Mouse (Mus musculus): ENCODE results near the gene Gulp1. TPM values are rescaled to one million over a fixed set of nuclear protein-coding genes. Genes with fewer than 3 reads are reported as not detected.

Gene Gulp1
- polyA plus RNA-seq, 1 experiment from 2014 or later, result 11.4 TPM

DNA sequence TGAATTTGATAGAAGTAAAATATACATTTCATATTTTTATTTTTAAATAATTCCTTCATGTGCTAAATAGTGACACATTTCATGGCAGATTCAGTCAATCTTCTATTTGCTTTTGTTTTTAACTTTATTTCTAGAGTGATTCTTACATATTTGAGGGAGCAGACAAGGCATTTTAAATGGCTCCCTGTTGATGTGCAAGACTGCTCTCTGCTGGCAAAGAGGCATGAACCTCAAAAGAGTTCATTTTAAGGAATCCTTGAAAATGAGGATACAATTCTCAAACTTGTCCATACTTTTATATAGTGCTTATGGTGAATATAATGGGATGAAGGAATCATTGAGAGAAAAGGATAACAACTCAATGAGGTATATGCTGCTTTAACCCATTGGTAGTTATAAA is 189.9 kb downstream of the Gulp1 start:
- H3K36me3 ChIP-seq, result no peaks in the 10 kb centered on the region
- H3K9me3 ChIP-seq (replicated peaks), result no peaks in the 10 kb centered on the region
- no peak for ATAC-seq (replicated peaks; ENCODE audit: insufficient number of reproducible peaks, insufficient read depth, low FRiP score, low read depth)
- H3K4me2 ChIP-seq, result no peak overlapping the region
- H3K9ac ChIP-seq, result no peak overlapping the region
- H3K4me3 ChIP-seq, result no peak overlapping the region
- no peaks in the 10 kb centered on the region for H3K27me3 ChIP-seq
- H3K4me1 ChIP-seq (replicated peaks), result no peaks in the 10 kb centered on the region
- no peak overlapping the region for H3K27ac ChIP-seq

DNA sequence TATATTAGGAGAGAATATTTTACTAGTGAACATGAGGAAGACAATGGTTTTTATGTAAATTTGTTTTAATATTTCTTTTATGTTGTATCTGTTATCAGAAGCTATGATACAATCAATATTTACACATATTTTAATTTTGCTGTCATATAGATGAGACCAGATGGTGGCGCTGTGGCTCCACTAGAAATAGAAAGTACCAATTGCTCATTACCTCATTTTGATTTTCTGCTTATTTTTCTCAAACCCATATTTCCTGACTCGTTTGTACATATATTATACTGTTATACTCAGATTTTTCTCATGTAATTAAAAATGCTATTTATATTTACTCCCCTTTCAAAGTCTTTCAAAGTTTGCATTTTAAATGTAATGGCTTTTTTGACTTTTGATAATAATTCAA is 194.4 kb downstream of the Gulp1 start:
- H3K4me2 ChIP-seq, result no peak overlapping the region
- H3K27ac ChIP-seq, result no peak overlapping the region
- no peak for ATAC-seq (replicated peaks; ENCODE audit: insufficient number of reproducible peaks, insufficient read depth, low FRiP score, low read depth)
- H3K4me1 ChIP-seq (replicated peaks), result no peaks in the 10 kb centered on the region
- H3K9me3 ChIP-seq (replicated peaks), result no peaks in the 10 kb centered on the region
- WGBS, result 6% methylated on average over 2 of the region's 2 CpGs
- no peaks in the 10 kb centered on the region for H3K27me3 ChIP-seq
- H3K36me3 ChIP-seq, result no peaks in the 10 kb centered on the region
- no peak overlapping the region for H3K9ac ChIP-seq
- no peak overlapping the region for H3K4me3 ChIP-seq

DNA sequence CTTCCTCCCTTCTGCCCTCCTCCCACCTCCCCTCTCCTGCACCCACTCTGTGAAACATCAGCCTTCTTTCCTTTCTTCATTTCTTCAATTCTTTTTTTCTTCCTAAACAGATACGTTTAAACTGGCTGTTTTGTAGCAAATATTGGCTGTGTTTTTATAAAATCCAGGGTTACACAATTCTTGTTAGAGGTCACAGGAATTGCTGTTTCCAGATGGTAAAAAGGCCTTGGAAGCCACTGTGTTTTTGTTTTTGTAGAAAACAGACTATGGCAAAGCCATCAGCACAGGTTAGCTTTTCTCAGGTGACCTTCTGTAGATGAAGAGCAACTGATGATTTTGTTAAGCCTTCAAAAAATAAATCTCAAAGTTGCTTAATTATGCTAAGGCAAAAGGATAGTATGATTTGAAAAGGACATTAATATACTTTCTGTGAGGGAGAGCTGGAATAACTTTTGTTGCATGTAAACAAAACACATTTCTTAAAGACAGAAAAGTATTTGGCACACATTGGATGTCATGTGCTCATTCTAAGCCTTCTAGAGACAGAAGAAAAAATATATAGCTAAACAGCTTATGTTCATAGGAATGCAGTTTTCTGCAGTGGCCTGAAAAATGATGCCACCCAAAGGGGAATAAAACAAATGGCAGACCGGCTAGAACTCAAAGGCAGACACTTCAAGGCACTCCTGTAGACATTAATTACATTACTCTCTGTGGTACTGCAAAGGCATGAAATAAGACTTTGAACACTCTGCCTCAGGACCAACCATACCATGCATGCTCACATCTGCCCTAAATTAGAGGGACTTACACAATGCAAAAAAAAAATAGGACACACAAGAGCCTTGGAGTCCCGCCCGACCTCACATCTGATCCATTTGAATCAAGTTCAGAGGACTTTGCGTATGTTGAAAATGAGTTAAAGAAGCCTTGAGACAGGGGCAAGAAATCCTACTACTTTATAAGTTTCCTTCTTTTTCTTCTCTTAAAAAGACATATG is 199.7 kb downstream of the Gulp1 start:
- H3K36me3 ChIP-seq, result no peaks in the 10 kb centered on the region
- 73% methylated on average over 5 of the region's 5 CpGs for WGBS
- no peak overlapping the region for H3K9ac ChIP-seq
- no peak overlapping the region; the same call in 1 of the 2 replicates for H3K27ac ChIP-seq
- no peaks in the 10 kb centered on the region for H3K27me3 ChIP-seq
- H3K9me3 ChIP-seq (replicated peaks), result no peaks in the 10 kb centered on the region
- no peaks in the 10 kb centered on the region for H3K4me1 ChIP-seq (replicated peaks)
- no peak overlapping the region for H3K4me3 ChIP-seq
- H3K4me2 ChIP-seq, result no peak overlapping the region
- no peak for ATAC-seq (replicated peaks; ENCODE audit: insufficient number of reproducible peaks, insufficient read depth, low FRiP score, low read depth)

DNA sequence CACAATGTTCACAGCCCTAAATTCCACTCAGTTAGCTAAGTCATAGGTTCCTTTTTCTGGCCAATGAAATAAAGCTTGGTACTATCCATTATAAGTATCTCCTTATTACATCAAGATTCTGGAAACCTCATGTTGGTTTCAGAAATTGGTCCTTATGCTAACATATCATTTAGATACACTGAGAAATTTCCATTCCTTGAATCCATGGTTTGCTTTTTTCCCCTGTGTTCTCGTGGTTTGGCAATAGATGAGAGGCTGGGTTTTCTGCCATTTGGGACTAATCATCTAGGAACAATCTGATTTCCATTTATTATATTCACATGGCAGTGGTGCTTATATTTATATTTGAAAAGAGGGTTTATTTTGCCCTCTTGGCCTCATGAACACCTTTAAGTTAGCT is 226.9 kb downstream of the Gulp1 start:
- Histone ChIP-seq H3K4me2 (no peak overlapping the region), H3K27ac (no peak overlapping the region), H3K9me3 (replicated peaks) (no peaks in the 10 kb centered on the region), H3K4me3 (no peak overlapping the region), H3K27me3 (no peaks in the 10 kb centered on the region), H3K36me3 (no peaks in the 10 kb centered on the region), H3K9ac (no peak overlapping the region), H3K4me1 (replicated peaks) (no peaks in the 10 kb centered on the region)
- no peak for ATAC-seq (replicated peaks; ENCODE audit: insufficient number of reproducible peaks, insufficient read depth, low FRiP score, low read depth)
- WGBS, result 69% methylated on average over 1 of the region's 1 CpGs

DNA sequence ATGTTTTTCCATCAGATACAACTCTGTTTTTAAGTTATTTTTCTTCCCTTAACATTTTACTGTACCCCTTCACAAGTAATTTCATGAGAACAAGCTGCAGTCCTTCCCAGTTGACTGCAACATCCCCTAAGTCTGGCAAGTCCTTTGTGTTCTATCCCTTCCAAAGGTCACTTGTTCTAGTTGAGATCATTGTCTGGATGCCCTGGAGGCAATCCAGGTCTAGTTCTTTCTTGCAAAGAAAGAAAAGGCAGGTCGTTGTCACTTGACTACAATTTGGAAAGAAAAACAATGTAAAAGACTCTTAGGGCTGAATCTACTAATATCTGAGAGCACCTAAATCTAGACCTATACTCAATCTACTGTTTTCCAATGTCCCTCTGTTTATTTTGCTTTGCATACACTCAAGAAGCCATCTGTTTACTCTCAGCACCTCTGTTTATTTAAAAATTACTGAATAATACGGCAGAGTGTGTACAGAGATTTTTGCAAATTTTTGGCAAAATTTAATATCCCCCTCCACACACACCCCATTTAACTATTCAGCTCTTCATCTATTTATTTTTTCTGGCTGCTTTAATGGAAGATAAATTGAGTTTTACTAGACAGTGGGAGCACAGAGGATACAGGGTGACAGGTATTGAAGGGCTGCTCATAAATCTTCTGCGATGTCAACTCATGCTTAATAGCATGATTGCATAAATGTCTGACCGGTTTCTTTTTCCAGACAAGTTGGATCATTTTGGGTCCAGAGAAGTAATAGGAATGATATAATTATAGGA is 252.5 kb downstream of the Gulp1 start:
- no peaks in the 10 kb centered on the region for H3K36me3 ChIP-seq
- no peaks in the 10 kb centered on the region for H3K4me1 ChIP-seq (replicated peaks)
- no peaks in the 10 kb centered on the region for H3K27me3 ChIP-seq
- WGBS, result 62% methylated on average over 4 of the region's 4 CpGs
- ATAC-seq (replicated peaks; ENCODE audit: insufficient number of reproducible peaks, insufficient read depth, low FRiP score, low read depth), result no peak
- no peak overlapping the region for H3K4me2 ChIP-seq
- no peaks in the 10 kb centered on the region for H3K9me3 ChIP-seq (replicated peaks)
- H3K4me3 ChIP-seq, result no peak overlapping the region
- no peak overlapping the region for H3K9ac ChIP-seq
- no peak overlapping the region for H3K27ac ChIP-seq

DNA sequence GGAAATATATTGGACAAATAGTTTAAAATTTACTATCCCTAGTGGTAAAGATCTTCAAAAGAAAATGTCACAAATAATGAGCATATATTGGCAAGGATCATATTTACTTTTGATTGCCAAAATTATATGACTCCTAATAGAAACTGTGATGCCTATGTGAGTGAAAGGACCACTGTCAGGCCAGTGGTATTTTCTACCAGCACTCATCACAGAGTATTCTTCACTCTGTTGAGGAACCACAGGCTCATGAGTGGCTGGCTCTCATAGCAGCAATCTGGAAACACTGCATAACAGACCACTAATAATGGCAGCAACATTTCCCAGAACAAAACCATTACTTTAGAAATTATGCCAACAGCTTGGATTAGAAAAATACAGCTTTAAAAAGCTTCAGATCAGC is 255.1 kb downstream of the Gulp1 start:
- Histone ChIP-seq H3K9ac (no peak overlapping the region), H3K9me3 (replicated peaks) (no peaks in the 10 kb centered on the region), H3K4me3 (no peak overlapping the region), H3K4me1 (replicated peaks) (no peaks in the 10 kb centered on the region), H3K27ac (no peak overlapping the region), H3K36me3 (no peaks in the 10 kb centered on the region), H3K27me3 (no peaks in the 10 kb centered on the region), H3K4me2 (no peak overlapping the region)
- ATAC-seq (replicated peaks; ENCODE audit: insufficient number of reproducible peaks, insufficient read depth, low FRiP score, low read depth), result no peak

DNA sequence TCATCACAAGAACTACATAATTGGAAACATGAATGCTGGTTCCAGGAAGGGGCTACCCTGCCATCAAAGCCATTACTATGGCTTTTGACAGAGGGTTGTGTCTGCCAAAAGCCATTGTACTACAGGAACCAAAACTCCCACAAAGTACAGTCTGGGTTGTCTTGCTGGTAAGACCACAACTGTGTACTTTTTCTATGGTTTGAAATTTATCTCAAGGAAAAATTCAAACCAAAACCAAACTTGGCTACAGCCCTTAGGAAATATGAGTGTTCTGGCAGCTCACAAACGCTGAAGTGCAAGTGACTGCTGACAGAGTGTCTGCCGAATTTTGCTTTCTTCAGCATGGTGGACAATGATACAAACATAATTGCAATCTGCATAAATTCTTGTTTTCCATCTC is 259.0 kb downstream of the Gulp1 start:
- WGBS, result 67% methylated on average over 2 of the region's 2 CpGs
- ATAC-seq (replicated peaks; ENCODE audit: insufficient number of reproducible peaks, insufficient read depth, low FRiP score, low read depth), result no peak
- no peak overlapping the region for H3K4me2 ChIP-seq
- H3K27me3 ChIP-seq, result no peaks in the 10 kb centered on the region
- no peaks in the 10 kb centered on the region for H3K9me3 ChIP-seq (replicated peaks)
- no peak overlapping the region for H3K9ac ChIP-seq
- H3K4me3 ChIP-seq, result no peak overlapping the region
- no peaks in the 10 kb centered on the region for H3K36me3 ChIP-seq
- H3K4me1 ChIP-seq (replicated peaks), result no peaks in the 10 kb centered on the region
- no peak overlapping the region for H3K27ac ChIP-seq

DNA sequence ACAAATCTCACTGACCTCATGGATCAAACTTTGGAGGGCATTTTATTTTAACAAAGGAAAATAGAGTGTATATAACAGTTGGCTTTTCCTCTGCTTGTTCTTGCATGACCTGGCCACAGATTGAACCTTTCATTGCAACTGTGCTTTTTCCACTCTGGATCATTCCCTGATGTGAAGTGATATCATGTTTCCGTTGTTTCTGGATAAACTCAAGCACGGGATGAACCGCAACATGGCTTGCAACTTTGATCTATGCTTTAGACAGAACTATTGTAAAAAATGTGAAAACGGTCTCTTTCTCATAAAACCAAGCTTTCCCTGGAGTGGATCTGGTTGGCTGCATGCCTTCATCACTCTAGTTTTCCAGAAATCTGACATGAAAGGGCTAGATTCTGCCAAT is 282.6 kb downstream of the Gulp1 start:
- Histone ChIP-seq H3K27ac (no peak overlapping the region), H3K36me3 (no peaks in the 10 kb centered on the region), H3K4me1 (replicated peaks) (no peaks in the 10 kb centered on the region), H3K4me2 (no peak overlapping the region), H3K27me3 (no peaks in the 10 kb centered on the region), H3K9me3 (replicated peaks) (no peaks in the 10 kb centered on the region), H3K4me3 (no peak overlapping the region), H3K9ac (no peak overlapping the region)
- no peak for ATAC-seq (replicated peaks; ENCODE audit: insufficient number of reproducible peaks, insufficient read depth, low FRiP score, low read depth)
- 62% methylated on average over 4 of the region's 4 CpGs for WGBS

Measured in heart, embryonic 15.5 days (tissue).